Mouse (Mus musculus) midbrain, embryonic 16.5 days (tissue): ENCODE data around the gene Mfap3l. TPM values are rescaled to one million over a fixed set of nuclear protein-coding genes. Genes with fewer than 3 reads are reported as not detected.
"Not testable (repeated sequence)": the region's sequence is repeated elsewhere in the genome, so short reads cannot be mapped to it uniquely, and the experiment has no call there.

ENCODE experiments used
- ATAC-seq: fragments of 200-750 bp; cut with Nextera tagmentation; 2 replicates; pipeline ENCODE4 v1.8.0; 2017; ENCODE audit warnings: moderate TSS enrichment
- H3K27ac ChIP-seq: fragments of 300-500 bp; sonication (generic); 2 replicates; pipeline ENCODE4 v1.5.1; 2014; ENCODE audit warnings: mild to moderate bottlenecking, low read length, mixed read lengths
- H3K27me3 ChIP-seq: fragments of 300-500 bp; sonication (generic); 2 replicates; pipeline ENCODE4 v1.6.1; 2014; ENCODE audit warnings: low read depth, low read length, mixed read lengths; ENCODE audit not compliant: control insufficient read depth, insufficient read depth
- H3K36me3 ChIP-seq: fragments of 300-500 bp; sonication (generic); 2 replicates; pipeline ENCODE4 v1.6.1; 2014; ENCODE audit warnings: mild to moderate bottlenecking, low read length, moderate library complexity, mixed read lengths; ENCODE audit not compliant: control insufficient read depth, insufficient read depth
- H3K4me1 ChIP-seq: fragments of 300-500 bp; sonication (generic); 2 replicates; pipeline ENCODE4 v1.6.1; 2014; ENCODE audit warnings: mild to moderate bottlenecking, low read length, mixed read lengths; ENCODE audit not compliant: control insufficient read depth, insufficient read depth
- H3K4me2 ChIP-seq: fragments of 300-500 bp; sonication (generic); 2 replicates; pipeline ENCODE4 v1.6.1; 2014; ENCODE audit warnings: mild to moderate bottlenecking, low read length, mixed read lengths
- H3K4me3 ChIP-seq: fragments of 300-500 bp; sonication (generic); 2 replicates; pipeline ENCODE4 v1.5.1; 2014; ENCODE audit warnings: low read depth, mild to moderate bottlenecking, low read length, moderate library complexity, mixed read lengths
- H3K9ac ChIP-seq: fragments of 300-500 bp; sonication (generic); 2 replicates; pipeline ENCODE4 v1.6.1; 2014; ENCODE audit warnings: low read depth, low read length, mixed read lengths
- H3K9me3 ChIP-seq: fragments of 300-500 bp; sonication (generic); replicated peaks from 2 replicates; pipeline ENCODE4 v1.6.1; 2014; ENCODE audit warnings: mild to moderate bottlenecking, low read length, mixed read lengths; ENCODE audit not compliant: control insufficient read depth, poor library complexity, severe bottlenecking
- WGBS: fragments of 180-500 bp; shearing (Covaris S2); extraction: QIAGEN DNeasy Blood & Tissue Kit; methylation state at CpG from one replicate; pipeline ENCODE4 v1.1.7; 2014; 5-methylcytosine and 5-hydroxymethylcytosine counted together
- polyA plus RNA-seq: library from polyadenylated mRNA; unstranded; fragments of >200 nt; fragmentation: Nextera tagmentation; extraction: Ambion mirVana; gene quantifications from 2 replicates; pipeline ENCODE4 v1.2.1, GENCODE M21; 2015

Mfap3l gene
- 2.6 and 2.7 TPM in 2 replicates for polyA plus RNA-seq

DNA sequence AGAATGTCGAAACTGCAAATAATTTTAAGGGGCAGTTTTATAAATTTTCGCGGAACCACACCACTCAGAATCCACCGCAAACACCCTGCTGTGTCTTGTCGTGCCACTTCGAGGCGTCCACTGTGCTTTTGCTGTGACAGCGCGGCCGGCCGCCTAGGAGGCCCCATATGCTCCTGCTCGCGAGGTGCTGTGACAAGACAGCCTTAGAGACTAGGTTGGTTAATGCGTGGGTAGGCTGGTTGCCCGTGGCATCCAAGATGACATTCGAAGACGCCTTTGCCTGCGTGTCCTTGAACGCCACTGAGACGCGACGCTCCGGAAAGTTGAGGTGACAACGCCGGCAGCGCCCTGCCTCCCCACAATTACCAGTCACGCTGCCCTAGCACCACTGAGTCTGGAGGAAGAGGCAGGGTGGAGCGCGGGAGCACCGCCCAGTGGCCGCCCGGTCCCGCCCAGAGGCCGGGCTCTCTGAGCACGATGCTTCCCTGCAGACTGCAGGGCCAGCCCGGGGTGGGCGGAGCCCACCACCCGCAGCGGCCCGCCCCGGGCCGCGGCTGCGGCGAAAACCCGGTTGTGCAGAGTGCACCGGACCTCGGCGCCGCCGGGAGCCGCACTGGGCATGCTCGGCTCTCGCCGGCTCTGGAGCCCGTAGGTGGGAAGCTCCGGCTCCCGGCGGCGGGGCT, at the start of gene Mfap3l:
Mfap3l (plus strand) TSS at position 578 of the 683 bp plus-strand sequence.
- Histone ChIP-seq H3K4me1 (peaks cover 10% of the 10 kb centered on the region), H3K9ac (peak within 1 kb of the TSS; percentile 79), H3K9me3 (no peaks in the 10 kb centered on the region; the same call in 1 of the 2 replicates), H3K27ac (peak within 1 kb of the TSS; percentile 81), H3K4me2 (peak within 1 kb of the TSS; percentile 99), H3K36me3 (no peaks in the 10 kb centered on the region), H3K4me3 (peak within 1 kb of the TSS; percentile 79), H3K27me3 (peaks cover 5% of the 10 kb centered on the region; the same call in 1 of the 2 replicates)
- WGBS, result under 1% methylated on average over 60 of the region's 60 CpGs
- ATAC-seq, result peak; percentile 99

DNA sequence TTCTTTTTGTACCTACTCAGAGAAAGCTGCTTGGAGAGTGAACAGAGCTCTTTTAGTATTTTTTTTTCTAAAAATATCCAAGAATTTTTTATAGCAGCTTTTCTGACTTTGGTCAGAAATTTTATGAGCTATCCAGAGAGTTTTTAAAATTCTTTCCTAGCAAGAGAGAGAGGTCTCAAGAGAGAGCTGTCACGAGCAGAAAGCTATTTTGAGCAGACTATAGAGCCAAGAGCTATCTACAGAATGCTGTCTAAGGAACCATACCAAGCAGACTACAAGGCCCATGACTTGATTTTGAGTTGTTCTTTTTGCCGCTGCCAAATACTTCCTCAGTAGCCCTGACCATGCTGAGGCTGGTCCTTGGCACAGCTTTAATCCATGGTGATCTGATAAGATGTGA, 49.3 kb upstream of the Mfap3l start:
- no peak overlapping the region for H3K27ac ChIP-seq
- H3K4me1 ChIP-seq, result no peaks in the 10 kb centered on the region
- no peaks in the 10 kb centered on the region for H3K27me3 ChIP-seq
- no peak overlapping the region for H3K4me3 ChIP-seq
- H3K9me3 ChIP-seq, result no peaks in the 10 kb centered on the region
- WGBS, result 85% methylated on average over 2 of the region's 2 CpGs
- no peak overlapping the region for H3K9ac ChIP-seq
- no peaks in the 10 kb centered on the region for H3K36me3 ChIP-seq
- no peak for ATAC-seq
- H3K4me2 ChIP-seq, result no peak overlapping the region

DNA sequence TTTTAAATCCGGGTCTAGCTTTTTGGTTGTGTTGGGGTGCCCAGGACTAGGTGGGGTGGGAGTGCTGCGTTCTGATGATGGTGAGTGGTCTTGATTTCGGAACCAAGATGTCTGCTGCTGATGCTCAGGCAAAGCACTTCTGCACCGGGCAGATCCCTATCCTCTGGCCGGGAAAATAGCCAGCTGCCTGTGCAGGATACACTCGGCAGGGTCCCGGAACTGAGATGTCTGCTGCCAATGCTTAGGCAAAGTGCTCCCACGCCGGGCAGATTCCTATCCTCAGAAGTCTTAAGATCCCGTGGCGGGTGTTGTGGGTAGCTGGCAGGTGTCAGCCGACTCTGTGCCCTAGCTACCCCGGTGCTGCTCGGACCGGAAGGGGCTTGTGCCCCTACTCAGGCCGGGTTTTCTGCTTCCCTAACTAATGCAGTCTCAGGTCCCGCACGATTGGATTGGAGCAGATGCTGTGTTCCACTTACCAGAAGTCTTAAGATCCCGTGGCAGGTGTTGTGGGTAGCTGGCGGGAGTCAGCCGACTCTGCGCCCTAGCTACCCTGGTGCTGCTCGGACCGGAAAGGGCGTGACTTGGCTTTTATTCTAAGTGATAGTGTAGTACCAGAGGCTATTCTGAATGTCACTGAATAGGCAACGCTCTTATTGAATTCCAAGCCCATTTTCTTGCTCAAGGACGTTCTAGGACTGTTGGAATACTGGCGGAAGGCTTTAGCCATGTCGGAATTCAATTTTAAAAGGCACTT, 41.1 kb upstream of the Mfap3l start:
- H3K9ac ChIP-seq, H3K4me1 ChIP-seq, H3K36me3 ChIP-seq, ATAC-seq, H3K9me3 ChIP-seq, H3K4me3 ChIP-seq, H3K27me3 ChIP-seq, H3K27ac ChIP-seq, H3K4me2 ChIP-seq: not testable (repeated sequence)
- 88% methylated on average over 29 of the region's 29 CpGs for WGBS

DNA sequence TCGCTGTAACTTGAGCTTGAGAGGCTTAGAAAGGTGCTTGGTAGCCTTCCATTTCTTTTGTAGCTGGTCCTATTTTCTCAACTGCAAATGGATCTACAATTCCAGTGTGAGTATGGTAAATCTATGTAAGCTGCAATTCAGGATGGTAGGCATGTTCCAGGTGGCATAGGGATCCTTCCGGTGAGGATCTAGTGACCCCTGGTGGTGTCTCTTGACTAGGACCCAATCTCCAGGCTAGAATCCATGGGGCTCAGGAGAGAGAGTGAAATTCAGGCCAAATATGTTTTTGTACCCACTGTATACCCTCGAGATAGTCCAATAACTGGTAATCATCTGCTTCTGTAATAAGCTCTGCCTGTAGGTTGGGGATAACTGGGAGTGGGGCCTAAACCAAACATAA, 37.9 kb upstream of the Mfap3l start:
- no peak overlapping the region for H3K27ac ChIP-seq
- no peaks in the 10 kb centered on the region for H3K36me3 ChIP-seq
- H3K9ac ChIP-seq, result no peak overlapping the region
- WGBS, result 62% methylated on average over 3 of the region's 3 CpGs
- H3K4me3 ChIP-seq, result no peak overlapping the region
- no peak overlapping the region for H3K4me2 ChIP-seq
- H3K9me3 ChIP-seq, result no peaks in the 10 kb centered on the region
- no peak for ATAC-seq
- no peaks in the 10 kb centered on the region for H3K4me1 ChIP-seq
- no peaks in the 10 kb centered on the region for H3K27me3 ChIP-seq

DNA sequence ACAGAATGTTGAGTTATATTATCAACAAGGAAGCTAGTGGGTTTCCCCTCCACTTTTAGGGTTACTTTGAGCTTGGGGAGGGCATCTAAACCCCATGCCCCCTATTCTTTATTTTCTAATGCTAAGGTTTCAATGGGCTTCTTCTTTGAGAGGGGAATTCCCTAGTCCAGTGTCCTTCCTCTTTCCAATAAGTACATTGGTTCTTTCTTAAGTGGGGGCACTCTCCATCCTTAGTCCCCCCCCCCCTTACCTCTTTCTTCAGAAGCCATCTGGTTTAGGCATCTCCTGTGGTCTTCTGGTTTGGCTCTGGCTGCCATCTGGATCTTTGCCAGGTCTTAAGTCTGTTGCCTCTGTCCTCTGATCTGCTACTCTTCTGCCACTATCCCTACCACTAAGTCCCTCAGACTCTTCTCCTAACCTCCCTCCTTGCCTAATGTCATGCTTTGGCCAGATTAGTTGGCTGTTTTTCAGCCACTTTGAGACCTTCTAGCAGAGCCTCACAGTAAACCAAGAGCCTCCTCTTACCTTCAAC, 21.0 kb upstream of the Mfap3l start:
- H3K9ac ChIP-seq, result no peak overlapping the region
- H3K4me2 ChIP-seq, result no peak overlapping the region
- H3K36me3 ChIP-seq, result no peaks in the 10 kb centered on the region
- no peak overlapping the region for H3K27ac ChIP-seq
- no peaks in the 10 kb centered on the region for H3K9me3 ChIP-seq
- no peak overlapping the region for H3K4me3 ChIP-seq
- ATAC-seq, result no peak
- H3K4me1 ChIP-seq, result no peaks in the 10 kb centered on the region
- H3K27me3 ChIP-seq, result no peaks in the 10 kb centered on the region

DNA sequence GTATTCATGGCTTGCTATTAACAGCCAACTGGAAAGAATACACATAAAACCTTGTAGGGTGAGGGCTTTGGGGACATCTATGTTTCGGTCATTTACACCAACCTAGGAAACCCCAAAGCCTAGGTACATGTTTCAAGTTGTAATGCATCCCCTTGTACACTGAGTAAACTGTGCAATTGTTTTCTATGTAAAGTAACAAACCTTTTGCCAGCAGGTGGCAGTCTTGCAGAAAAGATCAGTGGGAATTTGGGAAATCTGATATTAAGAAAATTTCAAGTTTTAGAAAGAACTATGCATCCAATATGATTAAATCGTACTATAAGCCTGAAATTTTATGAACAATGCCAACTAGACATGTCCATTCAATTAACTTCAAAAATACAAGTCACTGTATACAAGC, 15.7 kb upstream of the Mfap3l start:
- WGBS, result 35% methylated on average over 2 of the region's 2 CpGs
- H3K27me3 ChIP-seq, result no peaks in the 10 kb centered on the region
- no peak overlapping the region for H3K4me3 ChIP-seq
- H3K4me1 ChIP-seq, result no peaks in the 10 kb centered on the region
- H3K4me2 ChIP-seq, result no peak overlapping the region
- H3K9me3 ChIP-seq, result no peaks in the 10 kb centered on the region
- H3K9ac ChIP-seq, result no peak overlapping the region
- no peaks in the 10 kb centered on the region for H3K36me3 ChIP-seq
- ATAC-seq, result no peak
- no peak overlapping the region for H3K27ac ChIP-seq

DNA sequence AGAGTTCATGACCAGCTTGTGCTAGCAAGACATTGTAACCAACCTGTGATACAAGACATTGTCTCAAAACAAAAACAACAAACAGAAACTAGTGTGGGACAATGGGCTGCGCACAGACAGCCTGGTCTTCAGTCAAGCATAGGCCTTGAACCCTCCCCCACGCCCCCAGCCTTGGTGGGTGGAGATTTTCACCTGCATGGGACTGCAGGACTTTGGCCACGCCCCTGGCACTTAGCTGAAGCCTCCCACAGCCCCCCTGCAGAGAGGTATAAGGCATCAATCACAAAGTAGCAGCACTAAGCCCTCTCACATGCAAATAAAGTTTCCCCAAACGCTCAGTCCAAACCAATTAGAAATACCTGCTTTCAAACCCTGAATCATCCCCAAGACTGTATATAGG, 11.1 kb upstream of the Mfap3l start:
- Histone ChIP-seq H3K36me3 (no peaks in the 10 kb centered on the region), H3K27me3 (no peaks in the 10 kb centered on the region), H3K27ac (no peak overlapping the region), H3K4me3 (no peak overlapping the region), H3K9me3 (no peaks in the 10 kb centered on the region), H3K4me2 (no peak overlapping the region), H3K9ac (no peak overlapping the region), H3K4me1 (no peaks in the 10 kb centered on the region)
- WGBS, result 61% methylated on average over 4 of the region's 4 CpGs
- no peak for ATAC-seq

DNA sequence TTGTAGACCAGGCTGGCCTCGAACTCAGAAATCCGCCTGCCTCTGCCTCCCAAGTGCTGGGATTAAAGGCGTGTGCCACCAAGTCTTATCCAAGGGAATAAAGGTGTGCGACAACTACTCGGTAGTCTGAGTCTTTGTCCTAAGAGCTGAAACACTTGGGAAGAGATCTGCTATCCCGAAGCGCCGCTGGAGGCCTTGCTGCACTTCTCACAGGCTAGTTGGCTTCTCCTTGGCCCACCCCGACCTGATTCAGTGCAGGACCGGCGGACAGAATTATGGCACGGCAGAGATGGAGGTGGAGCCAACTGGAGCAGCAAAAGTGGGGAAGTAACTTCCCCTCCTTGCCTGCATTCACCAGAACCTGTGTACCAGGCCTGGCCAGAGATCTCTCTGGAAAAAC, 10.6 kb upstream of the Mfap3l start:
- Histone ChIP-seq H3K36me3 (no peaks in the 10 kb centered on the region), H3K9ac (no peak overlapping the region), H3K4me2 (no peak overlapping the region), H3K4me3 (no peak overlapping the region), H3K27me3 (no peaks in the 10 kb centered on the region), H3K9me3 (no peaks in the 10 kb centered on the region), H3K27ac (no peak overlapping the region), H3K4me1 (no peaks in the 10 kb centered on the region)
- WGBS, result 94% methylated on average over 12 of the region's 12 CpGs
- no peak for ATAC-seq

DNA sequence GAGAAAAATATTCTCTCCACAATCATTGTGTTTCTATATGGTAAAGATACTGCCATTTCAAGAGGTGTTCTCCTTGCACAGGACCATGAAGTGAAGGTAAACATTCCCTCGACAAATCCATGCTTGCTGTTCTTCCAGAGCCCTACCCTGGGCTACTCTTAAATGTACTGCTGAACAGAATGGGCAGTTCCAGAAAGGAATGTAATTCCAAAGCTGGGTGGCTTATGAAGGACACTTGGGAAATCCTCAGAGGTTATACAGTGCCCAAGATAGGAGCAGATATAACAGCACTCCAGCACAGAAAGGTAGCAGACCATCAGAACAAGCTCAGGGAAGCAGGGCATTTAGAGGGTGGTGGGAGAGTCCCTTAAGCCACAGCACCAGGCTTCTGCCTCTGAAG, 9.2 kb upstream of the Mfap3l start:
- no peaks in the 10 kb centered on the region for H3K36me3 ChIP-seq
- WGBS, result 88% methylated on average over 1 of the region's 1 CpGs

More for the DNA sequence above, 9.2 kb upstream of the Mfap3l start:
- Histone ChIP-seq H3K27me3 (no peaks in the 10 kb centered on the region), H3K4me2 (no peak overlapping the region), H3K9me3 (no peaks in the 10 kb centered on the region), H3K4me1 (no peaks in the 10 kb centered on the region), H3K4me3 (no peak overlapping the region), H3K9ac (no peak overlapping the region), H3K27ac (no peak overlapping the region)
- no peak for ATAC-seq
